Mouse (Mus musculus) hindbrain, postnatal 0 days (tissue): ENCODE results near the gene Fam193b. TPM values are rescaled to one million over a fixed set of nuclear protein-coding genes. Genes with fewer than 3 reads are reported as not detected.
A peak's percentile ranks its signal among the peaks of the same experiment; 100 is the strongest.

ENCODE experiments used
- ATAC-seq: fragments of 200-750 bp; cut with Nextera tagmentation; 2 replicates; pipeline ENCODE4 v1.8.0; 2017; ENCODE audit warnings: mild to moderate bottlenecking, moderate TSS enrichment, moderate library complexity
- DNase-seq: peaks from one replicate; pipeline ENCODE4 v3.0.0-alpha.2; 2015; ENCODE audit warnings: low spot score
- H3K27ac ChIP-seq: fragments of 300-500 bp; sonication (generic); 2 replicates; pipeline ENCODE4 v1.5.1; 2014; ENCODE audit warnings: mild to moderate bottlenecking
- H3K27me3 ChIP-seq: fragments of 300-500 bp; sonication (generic); 2 replicates; pipeline ENCODE4 v1.6.1; 2014; ENCODE audit warnings: low read length, mixed read lengths; ENCODE audit not compliant: insufficient read depth
- H3K36me3 ChIP-seq: fragments of 300-500 bp; sonication (generic); 2 replicates; pipeline ENCODE4 v1.6.1; 2014; ENCODE audit warnings: low read length, mixed read lengths; ENCODE audit not compliant: insufficient read depth
- H3K4me1 ChIP-seq: fragments of 300-500 bp; sonication (generic); 2 replicates; pipeline ENCODE4 v1.6.1; 2014; ENCODE audit warnings: antibody characterized with exemption, low read length, mixed read lengths; ENCODE audit not compliant: insufficient read depth
- H3K4me2 ChIP-seq: fragments of 300-500 bp; sonication (generic); 2 replicates; pipeline ENCODE4 v1.6.1; 2014; ENCODE audit warnings: low read depth, mild to moderate bottlenecking, low read length, moderate library complexity, mixed read lengths
- H3K4me3 ChIP-seq: fragments of 300-500 bp; sonication (generic); 2 replicates; pipeline ENCODE4 v1.5.1; 2014; ENCODE audit warnings: low read length
- H3K9ac ChIP-seq: fragments of 300-500 bp; sonication (generic); replicated peaks from 2 replicates; pipeline ENCODE4 v1.6.1; 2014; ENCODE audit warnings: mild to moderate bottlenecking, low read length, moderate library complexity, mixed read lengths
- H3K9me3 ChIP-seq: fragments of 300-500 bp; sonication (generic); 2 replicates; pipeline ENCODE4 v1.6.1; 2016; ENCODE audit warnings: low read length, mixed read lengths
- CTCF ChIP-seq: IDR thresholded peaks from 2 replicates; pipeline ENCODE4 v1.5.1; 2016; ENCODE audit warnings: antibody characterized with exemption, control low read depth, low read depth
- WGBS: fragments of 180-500 bp; shearing (Covaris S2); extraction: QIAGEN DNeasy Blood & Tissue Kit; methylation state at CpG from one replicate; pipeline ENCODE4 v1.1.7; 2014; 5-methylcytosine and 5-hydroxymethylcytosine counted together
- polyA plus RNA-seq: library from polyadenylated mRNA; unstranded; fragments of >200 nt; fragmentation: Nextera tagmentation; extraction: Ambion mirVana; gene quantifications from 2 replicates; pipeline ENCODE4 v1.2.1, GENCODE M21; 2015
- total RNA-seq: library from RNA; depleted of rRNA; stranded (reverse); fragments of >200 nt; gene quantifications from 2 replicates; pipeline ENCODE4 v1.2.3, GENCODE M21; 2014

Gene Fam193b
- total and polyA plus RNA-seq, 2 experiments from 2014 or later = 38.9 to 87.5 TPM

DNA sequence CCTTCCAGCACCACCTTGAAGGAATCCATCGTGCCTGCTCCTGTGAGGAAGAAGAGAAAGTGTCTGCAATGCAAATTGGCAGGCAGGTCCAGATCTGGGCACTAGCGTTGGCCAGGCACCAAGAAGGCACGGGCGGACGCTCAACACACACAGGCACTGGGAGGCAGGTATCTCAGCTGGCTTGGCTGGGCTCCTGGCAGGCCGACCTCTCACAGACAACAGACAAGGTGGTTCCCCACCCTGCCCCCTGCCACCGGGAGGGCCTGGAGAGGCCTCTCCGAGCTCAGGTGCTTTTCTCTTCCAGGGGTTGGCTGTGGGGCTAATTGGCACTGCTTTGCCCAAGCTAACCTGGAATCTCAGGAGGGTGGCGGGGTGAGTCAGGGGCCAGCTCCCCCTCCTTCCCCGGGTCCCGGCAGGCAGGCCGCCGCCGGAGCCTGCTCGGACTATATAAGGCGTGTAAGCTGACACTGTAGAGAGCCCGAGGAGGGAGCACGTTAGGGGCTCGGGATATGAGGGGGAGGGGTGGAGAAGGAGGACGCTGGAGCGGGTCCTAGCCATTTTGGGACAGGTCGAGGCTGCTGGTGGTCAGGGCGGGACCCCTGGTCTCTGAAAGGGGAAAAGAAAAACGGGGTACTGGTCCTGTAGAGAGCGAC lies 58.4 kb downstream of the Fam193b start:
- peak overlapping the region; percentile 69 for H3K4me2 ChIP-seq
- H3K27ac ChIP-seq = peak overlapping the region; percentile 86
- ATAC-seq (peak; percentile 39), DNase-seq (peak; percentile 48)
- no peaks in the 10 kb centered on the region for H3K9me3 ChIP-seq
- H3K27me3 ChIP-seq = no peaks in the 10 kb centered on the region
- peak overlapping the region; percentile 86 for H3K4me3 ChIP-seq
- 1% methylated on average over 25 of the region's 25 CpGs for WGBS
- TF ChIP-seq CTCF = no peak
- peak overlapping the region; percentile 79 for H3K9ac ChIP-seq
- H3K36me3 ChIP-seq = peaks cover 13% of the 10 kb centered on the region; the same call in 1 of the 2 replicates
- peaks cover 20% of the 10 kb centered on the region for H3K4me1 ChIP-seq

DNA sequence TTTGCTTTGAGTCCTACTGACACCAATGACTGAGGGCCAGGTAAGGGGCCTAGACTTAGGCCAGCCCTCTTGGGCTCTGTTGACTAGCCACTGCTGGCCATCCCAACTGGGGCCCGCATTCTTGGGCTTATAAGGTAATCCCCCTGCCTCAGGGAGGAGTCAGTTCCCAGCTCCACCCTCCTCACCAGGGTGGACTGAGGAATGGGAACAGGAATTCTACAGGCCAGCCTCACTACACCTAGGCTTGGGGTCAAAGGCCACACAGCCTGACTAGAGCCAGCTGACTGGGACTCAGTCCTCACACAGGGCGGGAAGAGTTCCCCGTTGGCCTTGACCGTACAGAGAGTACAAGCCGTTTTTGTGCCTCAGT lies 59.4 kb downstream of the Fam193b start:
- no peak overlapping the region for H3K4me3 ChIP-seq
- peaks cover 20% of the 10 kb centered on the region for H3K4me1 ChIP-seq
- peak overlapping the region; percentile 69 for H3K4me2 ChIP-seq
- H3K27ac ChIP-seq = peak overlapping the region; percentile 86; the same call in 1 of the 2 replicates
- 39% methylated on average over 5 of the region's 5 CpGs for WGBS
- DNase-seq = no peak
- ATAC-seq = no peak
- peak overlapping the region; percentile 79; the same call in 1 of the 2 replicates for H3K9ac ChIP-seq
- H3K36me3 ChIP-seq = peaks cover 22% of the 10 kb centered on the region; the same call in 1 of the 2 replicates
- TF ChIP-seq CTCF = no peak
- no peaks in the 10 kb centered on the region for H3K27me3 ChIP-seq
- no peaks in the 10 kb centered on the region for H3K9me3 ChIP-seq

DNA sequence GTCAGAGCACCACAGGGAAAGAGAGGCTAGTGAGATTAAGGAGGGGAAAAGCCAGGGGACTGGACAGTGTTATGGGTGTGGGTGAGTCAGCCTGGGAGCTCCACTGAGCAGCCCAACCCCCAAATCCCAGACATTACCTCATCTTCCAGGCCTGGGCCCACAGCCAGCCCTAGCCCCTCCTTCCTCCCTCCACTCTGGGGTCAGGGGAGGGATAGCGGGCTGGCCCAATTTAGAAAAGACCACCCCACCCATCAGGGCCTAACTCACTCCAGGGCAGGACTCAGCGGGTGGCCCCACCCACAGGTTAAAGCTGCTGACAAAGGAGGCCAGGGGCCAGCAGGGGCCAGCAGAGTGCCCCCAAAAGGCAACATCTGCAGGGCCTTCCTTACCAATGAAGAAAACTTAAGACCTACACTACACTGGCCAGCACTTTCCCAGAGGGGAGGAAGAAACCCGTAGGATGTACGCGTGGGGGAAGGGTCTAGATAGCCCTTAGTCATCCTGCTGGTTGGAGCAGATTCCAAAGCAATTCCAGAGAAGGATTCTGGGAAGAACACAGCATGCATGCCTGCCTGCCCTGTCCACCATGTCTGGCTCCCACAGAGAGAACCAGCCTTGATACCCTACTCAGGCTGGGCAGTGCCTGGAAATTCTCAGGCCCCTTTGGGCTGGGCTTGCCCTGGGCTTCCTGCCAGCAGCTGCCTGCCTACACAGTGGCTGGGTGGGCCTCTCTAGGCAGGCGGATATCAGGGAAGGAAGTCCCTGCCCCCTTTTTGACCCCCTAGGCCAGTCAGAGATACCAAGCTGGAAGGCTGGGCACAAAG lies 60.0 kb downstream of the Fam193b start:
- WGBS = 18% methylated on average over 6 of the region's 6 CpGs
- Histone ChIP-seq H3K36me3 (peaks cover 25% of the 10 kb centered on the region; the same call in 1 of the 2 replicates), H3K4me2 (peak overlapping the region; percentile 69), H3K9me3 (no peaks in the 10 kb centered on the region), H3K9ac (no peak overlapping the region), H3K4me3 (no peak overlapping the region), H3K27ac (peak overlapping the region; percentile 86; the same call in 1 of the 2 replicates), H3K27me3 (no peaks in the 10 kb centered on the region), H3K4me1 (peaks cover 20% of the 10 kb centered on the region)
- ATAC-seq = peak; percentile 39; the same call in 1 of the 2 replicates
- no peak for TF ChIP-seq CTCF
- DNase-seq = peak; percentile 51

DNA sequence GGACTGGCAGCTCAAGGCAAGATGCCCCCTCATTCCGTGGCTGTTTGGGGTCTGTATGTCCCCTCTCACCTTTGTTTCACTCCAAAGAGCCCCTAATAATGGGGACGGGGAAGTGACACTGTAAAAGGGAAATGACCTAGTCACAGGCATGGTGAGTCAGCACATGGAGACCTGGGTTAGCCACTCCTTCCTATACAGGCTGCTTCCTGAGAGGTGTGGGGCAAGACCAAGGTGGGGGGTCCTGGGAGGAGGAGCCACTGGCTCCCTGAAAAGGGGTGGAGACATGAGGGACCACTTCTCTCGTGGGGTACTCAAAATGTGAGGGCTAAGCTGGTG lies 60.6 kb downstream of the Fam193b start:
- Histone ChIP-seq H3K9ac (no peak overlapping the region), H3K4me2 (no peak overlapping the region), H3K27ac (peak overlapping the region; percentile 86; the same call in 1 of the 2 replicates)

DNA sequence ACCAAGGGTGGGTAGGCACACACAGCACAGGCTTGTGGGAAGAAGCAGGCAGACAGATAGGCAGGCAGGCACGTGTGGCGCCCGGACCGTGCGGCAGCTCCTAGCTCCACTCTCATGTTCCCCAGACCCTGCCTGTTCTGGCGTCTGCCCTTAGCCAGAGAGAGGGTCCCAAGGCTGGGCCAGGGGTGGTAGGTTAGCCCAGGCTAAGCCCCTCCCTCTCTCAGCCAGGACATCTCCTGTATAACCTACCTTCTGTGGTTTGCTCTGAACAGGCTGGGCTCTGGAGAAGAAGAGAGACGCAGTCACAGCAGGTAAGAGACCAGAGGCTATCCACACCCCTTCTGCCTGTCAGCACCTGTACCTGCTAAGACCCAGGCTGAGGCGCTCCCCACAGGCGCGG lies 62.4 kb downstream of the Fam193b start:
- H3K9ac ChIP-seq = no peak overlapping the region
- peaks cover 25% of the 10 kb centered on the region; the same call in 1 of the 2 replicates for H3K36me3 ChIP-seq
- H3K4me2 ChIP-seq = no peak overlapping the region
- H3K4me1 ChIP-seq = peaks cover 20% of the 10 kb centered on the region
- TF ChIP-seq CTCF = no peak
- 91% methylated on average over 10 of the region's 10 CpGs for WGBS
- H3K4me3 ChIP-seq = no peak overlapping the region
- no peak for ATAC-seq
- no peak overlapping the region for H3K27ac ChIP-seq
- H3K27me3 ChIP-seq = no peaks in the 10 kb centered on the region
- no peaks in the 10 kb centered on the region for H3K9me3 ChIP-seq
- DNase-seq = no peak

More for the DNA sequence above, 60.6 kb downstream of the Fam193b start:
- Histone ChIP-seq H3K4me3 (no peak overlapping the region), H3K4me1 (peaks cover 20% of the 10 kb centered on the region), H3K9me3 (no peaks in the 10 kb centered on the region), H3K27me3 (no peaks in the 10 kb centered on the region), H3K36me3 (peaks cover 25% of the 10 kb centered on the region; the same call in 1 of the 2 replicates)
- no peak for TF ChIP-seq CTCF
- WGBS = 31% methylated on average over 3 of the region's 3 CpGs
- DNase-seq (no peak), ATAC-seq (no peak)

DNA sequence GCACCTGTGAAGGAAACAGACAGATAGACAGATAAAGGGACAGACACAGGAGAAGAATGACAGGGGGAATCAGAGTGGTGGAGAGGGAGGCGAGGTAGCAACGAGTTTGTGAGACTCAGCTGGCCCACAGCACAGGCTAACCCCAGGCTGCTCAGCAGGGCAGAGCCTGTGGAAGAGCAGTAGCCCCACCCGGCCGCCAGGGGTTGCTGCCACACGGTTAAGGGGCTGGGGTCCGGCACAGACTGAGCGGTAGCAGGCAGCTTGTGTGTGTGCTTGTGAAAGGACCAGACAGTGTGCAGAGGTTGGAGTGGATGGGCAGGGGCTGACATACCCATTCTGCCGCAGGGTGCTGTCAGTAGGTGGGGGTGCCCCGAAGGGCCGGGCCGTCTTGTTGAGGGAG lies 63.0 kb downstream of the Fam193b start:
- ATAC-seq (0 out of 2 replicates have a peak, but pooled peaks have one; percentile 6), DNase-seq (no peak)
- no peak overlapping the region for H3K4me3 ChIP-seq
- TF ChIP-seq CTCF = peak; percentile 48
- no peak overlapping the region for H3K27ac ChIP-seq
- 52% methylated on average over 11 of the region's 11 CpGs for WGBS
- no peaks in the 10 kb centered on the region for H3K9me3 ChIP-seq
- H3K9ac ChIP-seq = no peak overlapping the region
- H3K36me3 ChIP-seq = peaks cover 31% of the 10 kb centered on the region; the same call in 1 of the 2 replicates
- H3K4me2 ChIP-seq = no peak overlapping the region
- peaks cover 20% of the 10 kb centered on the region for H3K4me1 ChIP-seq
- no peaks in the 10 kb centered on the region for H3K27me3 ChIP-seq

DNA sequence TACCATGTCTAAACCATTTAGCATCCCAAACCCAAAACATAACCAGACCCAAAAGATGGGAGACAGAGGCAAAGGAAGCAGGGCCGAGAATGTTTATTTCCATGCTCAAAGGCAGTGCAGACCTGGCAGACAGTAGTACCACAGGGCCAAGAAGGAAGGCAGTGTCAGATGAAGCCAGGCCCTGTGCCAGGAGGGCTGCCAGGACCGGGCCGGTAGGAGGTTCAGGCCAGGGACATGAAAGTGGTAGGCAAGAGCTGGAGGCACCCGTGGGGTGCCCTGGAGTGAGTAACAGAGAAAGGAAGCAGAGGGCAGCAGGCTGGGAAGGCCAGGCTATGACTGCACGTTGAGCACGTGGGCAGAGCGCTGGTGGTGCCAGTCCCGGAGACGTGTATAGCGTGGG lies 64.2 kb downstream of the Fam193b start:
- Histone ChIP-seq H3K9me3 (no peaks in the 10 kb centered on the region), H3K4me2 (no peak overlapping the region), H3K27ac (no peak overlapping the region), H3K9ac (no peak overlapping the region), H3K36me3 (peaks cover 35% of the 10 kb centered on the region; the same call in 1 of the 2 replicates), H3K4me1 (peaks cover 10% of the 10 kb centered on the region), H3K27me3 (no peaks in the 10 kb centered on the region), H3K4me3 (no peak overlapping the region)
- no peak for ATAC-seq
- TF ChIP-seq CTCF = no peak
- peak; percentile 38 for DNase-seq
- 63% methylated on average over 10 of the region's 10 CpGs for WGBS
